Mouse (Mus musculus): ENCODE data around the gene Clasp2. TPM values are rescaled to one million over a fixed set of nuclear protein-coding genes. Genes with fewer than 3 reads are reported as not detected.
A peak's percentile ranks its signal among the peaks of the same experiment; 100 is the strongest.
"Not testable (repeated sequence)": the region's sequence is repeated elsewhere in the genome, so short reads cannot be mapped to it uniquely, and the experiment has no call there.

The Clasp2 gene
- polyA plus RNA-seq, 1 experiment from 2014 or later = 12.7 TPM

GRCm38 (mm10) chr9:113762389-113762788 is 21.1 kb downstream of the Clasp2 start:
- H3K4me3 ChIP-seq (replicated peaks; ENCODE audit: low read depth, low read length) = no peak overlapping the region
- no peaks in the 10 kb centered on the region for H3K9me3 ChIP-seq (replicated peaks; ENCODE audit: low read length)
- H3K27ac ChIP-seq = no peak overlapping the region
- no peak overlapping the region for H3K4me2 ChIP-seq (ENCODE audit: low read length)
- no peaks in the 10 kb centered on the region for H3K4me1 ChIP-seq (replicated peaks; ENCODE audit: insufficient read depth, low read length)
- no peaks in the 10 kb centered on the region for H3K36me3 ChIP-seq (ENCODE audit: insufficient read depth, low read length)
- H3K27me3 ChIP-seq (ENCODE audit: insufficient read depth, low read length) = no peaks in the 10 kb centered on the region
- ATAC-seq (replicated peaks; ENCODE audit: low FRiP score, low read depth) (no peak; the same call in 1 of the 2 replicates), DNase-seq (ENCODE audit: low spot score) (peak; percentile 53)
- 47% methylated on average over 6 of the region's 6 CpGs for WGBS
- TF ChIP-seq CTCF (IDR thresholded peaks at IDR 0.05; ENCODE audit: low read depth) = no peak
- no peak overlapping the region for H3K9ac ChIP-seq (ENCODE audit: low read depth, low read length)

- H3K4me1 ChIP-seq (replicated peaks; ENCODE audit: insufficient read depth, low read length) = no peaks in the 10 kb centered on the region
- no peaks in the 10 kb centered on the region for H3K36me3 ChIP-seq (ENCODE audit: insufficient read depth, low read length)
- DNase-seq (ENCODE audit: low spot score) (no peak), ATAC-seq (replicated peaks; ENCODE audit: low FRiP score, low read depth) (no peak)
- H3K9ac ChIP-seq (ENCODE audit: low read depth, low read length) = no peak overlapping the region
- no peak overlapping the region for H3K4me2 ChIP-seq (ENCODE audit: low read length)
- H3K27ac ChIP-seq = no peak overlapping the region
- no peak for TF ChIP-seq CTCF (IDR thresholded peaks at IDR 0.05; ENCODE audit: low read depth)
- WGBS = 77% methylated on average over 4 of the region's 4 CpGs
- H3K27me3 ChIP-seq (ENCODE audit: insufficient read depth, low read length) = no peaks in the 10 kb centered on the region
- no peaks in the 10 kb centered on the region for H3K9me3 ChIP-seq (replicated peaks; ENCODE audit: low read length)
- H3K4me3 ChIP-seq (replicated peaks; ENCODE audit: low read depth, low read length) = no peak overlapping the region
These were observed 21.9 kb downstream of the Clasp2 start for GRCm38 (mm10) chr9:113763123-113763522.

GRCm38 (mm10) chr9:113770640-113771039 is 29.4 kb downstream of the Clasp2 start:
- ATAC-seq (replicated peaks; ENCODE audit: low FRiP score, low read depth) (no peak), DNase-seq (ENCODE audit: low spot score) (no peak)
- Histone ChIP-seq H3K9ac (ENCODE audit: low read depth, low read length) (no peak overlapping the region), H3K4me3 (replicated peaks; ENCODE audit: low read depth, low read length) (no peak overlapping the region), H3K27me3 (ENCODE audit: insufficient read depth, low read length) (no peaks in the 10 kb centered on the region), H3K4me1 (replicated peaks; ENCODE audit: insufficient read depth, low read length) (no peaks in the 10 kb centered on the region), H3K36me3 (ENCODE audit: insufficient read depth, low read length) (peaks cover 9% of the 10 kb centered on the region; the same call in 1 of the 2 replicates), H3K4me2 (ENCODE audit: low read length) (no peak overlapping the region), H3K27ac (no peak overlapping the region), H3K9me3 (replicated peaks; ENCODE audit: low read length) (no peaks in the 10 kb centered on the region)
- TF ChIP-seq CTCF (IDR thresholded peaks at IDR 0.05; ENCODE audit: low read depth) = no peak
- WGBS = 82% methylated on average over 4 of the region's 4 CpGs

GRCm38 (mm10) chr9:113780863-113781262 is 39.6 kb downstream of the Clasp2 start:
- Histone ChIP-seq H3K4me1 (replicated peaks; ENCODE audit: insufficient read depth, low read length) (no peaks in the 10 kb centered on the region), H3K36me3 (ENCODE audit: insufficient read depth, low read length) (0 out of 2 replicates have a peak, but pooled peaks cover 2% of the 10 kb centered on the region), H3K9ac (ENCODE audit: low read depth, low read length) (no peak overlapping the region), H3K9me3 (replicated peaks; ENCODE audit: low read length) (no peaks in the 10 kb centered on the region), H3K4me3 (replicated peaks; ENCODE audit: low read depth, low read length) (no peak overlapping the region), H3K4me2 (ENCODE audit: low read length) (no peak overlapping the region), H3K27me3 (ENCODE audit: insufficient read depth, low read length) (no peaks in the 10 kb centered on the region), H3K27ac (no peak overlapping the region)
- no peak for ATAC-seq (replicated peaks; ENCODE audit: low FRiP score, low read depth)
- DNase-seq (ENCODE audit: low spot score) = no peak
- TF ChIP-seq CTCF (IDR thresholded peaks at IDR 0.05; ENCODE audit: low read depth) = no peak
- WGBS = 74% methylated on average over 3 of the region's 3 CpGs

GRCm38 (mm10) chr9:113782362-113783005 is 41.2 kb downstream of the Clasp2 start:
- ATAC-seq (replicated peaks; ENCODE audit: low FRiP score, low read depth) (no peak), DNase-seq (ENCODE audit: low spot score) (no peak)
- H3K36me3 ChIP-seq (ENCODE audit: insufficient read depth, low read length) = 0 out of 2 replicates have a peak, but pooled peaks cover 2% of the 10 kb centered on the region
- H3K27ac ChIP-seq = no peak overlapping the region
- H3K27me3 ChIP-seq (ENCODE audit: insufficient read depth, low read length) = no peaks in the 10 kb centered on the region
- H3K4me2 ChIP-seq (ENCODE audit: low read length) = no peak overlapping the region
- TF ChIP-seq CTCF (IDR thresholded peaks at IDR 0.05; ENCODE audit: low read depth) = no peak
- no peak overlapping the region for H3K9ac ChIP-seq (ENCODE audit: low read depth, low read length)
- no peak overlapping the region for H3K4me3 ChIP-seq (replicated peaks; ENCODE audit: low read depth, low read length)
- no peaks in the 10 kb centered on the region for H3K9me3 ChIP-seq (replicated peaks; ENCODE audit: low read length)
- 64% methylated on average over 4 of the region's 4 CpGs for WGBS
- H3K4me1 ChIP-seq (replicated peaks; ENCODE audit: insufficient read depth, low read length) = no peaks in the 10 kb centered on the region

- Histone ChIP-seq H3K9ac (ENCODE audit: low read depth, low read length) (no peak overlapping the region), H3K4me1 (replicated peaks; ENCODE audit: insufficient read depth, low read length) (no peaks in the 10 kb centered on the region), H3K27me3 (ENCODE audit: insufficient read depth, low read length) (no peaks in the 10 kb centered on the region), H3K36me3 (ENCODE audit: insufficient read depth, low read length) (0 out of 2 replicates have a peak, but pooled peaks cover 2% of the 10 kb centered on the region), H3K9me3 (replicated peaks; ENCODE audit: low read length) (no peaks in the 10 kb centered on the region), H3K4me2 (ENCODE audit: low read length) (no peak overlapping the region), H3K4me3 (replicated peaks; ENCODE audit: low read depth, low read length) (no peak overlapping the region), H3K27ac (no peak overlapping the region)
- no peak for DNase-seq (ENCODE audit: low spot score)
- 0 out of 2 replicates have a peak, but pooled peaks have one; percentile 12 for TF ChIP-seq CTCF (IDR thresholded peaks at IDR 0.05; ENCODE audit: low read depth)
- no peak for ATAC-seq (replicated peaks; ENCODE audit: low FRiP score, low read depth)
- 25% methylated on average over 5 of the region's 5 CpGs for WGBS
These were observed 42.4 kb downstream of the Clasp2 start for GRCm38 (mm10) chr9:113783674-113784073.

- not testable (repeated sequence) for DNase-seq (ENCODE audit: low spot score); H3K4me2 ChIP-seq (ENCODE audit: low read length); H3K9me3 ChIP-seq (replicated peaks; ENCODE audit: low read length); H3K27me3 ChIP-seq (ENCODE audit: insufficient read depth, low read length); H3K36me3 ChIP-seq (ENCODE audit: insufficient read depth, low read length); ATAC-seq (replicated peaks; ENCODE audit: low FRiP score, low read depth); H3K4me1 ChIP-seq (replicated peaks; ENCODE audit: insufficient read depth, low read length); H3K27ac ChIP-seq; H3K9ac ChIP-seq (ENCODE audit: low read depth, low read length); H3K4me3 ChIP-seq (replicated peaks; ENCODE audit: low read depth, low read length)
- WGBS = 38% methylated on average over 4 of the region's 6 CpGs
These were observed 48.0 kb downstream of the Clasp2 start for GRCm38 (mm10) chr9:113789283-113789682.

Data from kidney, postnatal 0 days (tissue).